Mouse (Mus musculus): ENCODE measurements around the gene Dcdc2c.
A peak's percentile ranks its signal among the peaks of the same experiment; 100 is the strongest.

Dcdc2c gene

DNA sequence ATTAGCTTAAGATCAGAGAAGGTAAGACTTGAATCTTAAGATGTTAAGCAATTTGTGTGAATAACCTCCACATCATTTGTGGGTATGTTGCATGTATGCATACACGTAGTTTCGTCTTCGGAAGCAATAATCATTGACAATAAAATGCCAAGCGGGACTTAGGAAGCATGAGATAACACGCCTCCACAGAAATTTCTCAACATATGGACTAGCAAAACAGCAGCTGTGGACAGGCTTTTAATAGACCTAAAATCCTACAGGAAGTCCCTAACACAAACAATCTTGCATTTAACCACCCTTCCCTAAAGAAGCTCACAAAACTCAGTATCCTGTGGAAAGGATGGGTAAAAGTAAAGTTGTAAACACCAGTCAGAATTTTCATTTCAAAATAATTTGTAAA lies 93.4 kb downstream of the Dcdc2c start:
- DNase-seq (ENCODE audit: low spot score in 2 of 2), result peak in 1 of 2 experiments; percentile 32

DNA sequence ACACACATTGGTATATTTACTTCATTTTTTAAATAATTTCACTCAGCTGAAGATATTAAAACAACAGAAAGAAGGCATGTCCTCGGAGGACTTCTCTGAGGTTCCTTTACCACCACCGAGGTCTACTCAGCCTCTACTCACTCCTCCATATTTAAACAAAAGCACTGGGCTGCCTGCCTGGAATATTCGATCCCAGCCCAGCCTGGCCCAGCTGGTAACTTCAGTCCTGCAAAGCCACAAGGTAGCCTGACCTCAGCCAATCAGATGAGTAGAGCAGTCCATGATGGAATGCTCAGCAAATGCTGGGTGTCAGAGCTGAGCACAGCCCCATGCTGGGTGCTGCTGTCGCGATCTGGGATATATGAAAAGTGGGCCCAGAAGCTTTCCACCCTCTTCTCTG lies 115.7 kb downstream of the Dcdc2c start:
- DNase-seq (ENCODE audit: low spot score in 2 of 2), result no peak

GRCm38 (mm10) chr12:28432729-28433067 lies 119.5 kb downstream of the Dcdc2c start:
- peak; percentile 22 to 30 for DNase-seq (ENCODE audit: low spot score in 2 of 2)

- peak; percentile 79 to 84 for DNase-seq (ENCODE audit: low spot score in 2 of 2)
Observed at GRCm38 (mm10) chr12:28431832-28432728, 120.1 kb downstream of the Dcdc2c start.

GRCm38 (mm10) chr12:28429856-28430255 lies 122.3 kb downstream of the Dcdc2c start:
- no peak for DNase-seq (ENCODE audit: low spot score in 2 of 2)

DNA sequence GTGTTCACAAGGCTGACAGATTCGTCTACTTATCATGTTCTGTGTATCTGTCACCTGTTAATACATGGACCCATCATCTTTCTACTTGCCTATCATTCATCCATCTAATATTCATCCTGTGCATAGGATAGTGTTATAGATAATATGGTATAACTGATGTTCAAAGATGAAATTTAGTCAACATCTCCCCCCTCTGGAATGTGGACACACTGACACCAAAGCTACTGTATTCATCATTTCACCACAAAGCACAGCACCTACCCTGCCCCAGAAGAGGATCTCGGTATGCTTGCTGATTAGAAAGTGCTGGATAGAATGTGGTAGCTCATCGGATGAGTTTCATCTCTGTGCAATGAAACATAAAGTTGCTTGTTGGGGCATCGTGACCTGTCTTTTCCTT lies 135.2 kb downstream of the Dcdc2c start:
- no peak for DNase-seq (ENCODE audit: low spot score in 2 of 2)

DNA sequence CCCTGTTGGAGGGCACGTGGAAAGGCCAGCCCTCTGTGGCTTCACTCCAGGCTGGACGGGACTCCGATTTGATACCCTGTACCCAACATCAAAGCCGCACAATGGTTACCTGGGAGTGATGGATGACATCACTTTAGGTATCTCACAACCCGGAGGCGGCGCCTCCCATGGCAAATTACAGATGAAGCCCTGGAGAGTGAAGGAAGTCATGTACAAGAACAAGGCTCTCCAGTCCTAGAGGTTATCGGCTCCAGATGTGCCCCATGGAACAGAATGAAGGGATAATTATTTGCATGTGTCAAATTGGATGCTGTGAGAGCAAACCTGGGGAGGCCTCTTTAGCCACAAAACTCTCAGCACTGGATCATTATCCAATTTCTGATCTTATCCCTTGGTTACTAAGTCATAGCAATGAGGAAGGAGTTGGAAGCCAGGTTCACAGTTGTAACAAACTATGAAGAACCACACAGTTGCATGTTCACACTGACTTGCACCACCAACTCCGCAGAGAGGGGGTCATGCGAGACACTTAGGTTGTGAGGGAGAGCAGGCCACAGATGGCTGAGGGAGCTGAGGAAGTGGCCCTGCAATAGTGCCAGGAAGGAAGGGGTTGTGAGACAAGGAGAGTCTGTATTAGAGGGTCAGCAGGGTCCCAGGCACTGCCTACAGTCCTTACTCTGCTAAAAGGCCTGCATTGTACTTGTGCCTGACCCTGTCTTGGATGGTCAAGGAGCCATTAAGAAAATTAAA lies 144.4 kb downstream of the Dcdc2c start:
- no peak for DNase-seq (ENCODE audit: low spot score in 2 of 2)

DNA sequence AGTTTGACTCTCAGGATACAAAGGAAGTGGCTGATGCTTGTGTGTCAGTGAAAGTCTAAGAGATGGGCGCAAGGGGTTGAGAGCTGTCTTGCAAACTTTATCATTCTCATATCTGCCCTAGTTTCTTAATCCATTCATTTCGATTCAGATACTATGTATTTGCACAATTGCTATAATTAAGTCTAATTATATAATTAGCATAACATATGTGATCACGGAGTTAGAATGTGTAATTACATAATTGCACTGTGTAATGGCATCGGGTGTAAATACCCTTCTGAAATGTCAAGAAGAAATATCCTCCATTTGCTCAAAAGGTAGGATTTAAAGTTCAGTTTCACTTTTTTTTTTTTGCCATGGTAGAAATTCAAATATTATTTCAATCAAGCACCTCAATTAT lies 149.9 kb downstream of the Dcdc2c start:
- no peak for DNase-seq (ENCODE audit: low spot score in 2 of 2)

GRCm38 (mm10) chr12:28401372-28401771 lies 150.8 kb downstream of the Dcdc2c start:
- DNase-seq (ENCODE audit: low spot score in 2 of 2), result no peak

- no peak for DNase-seq (ENCODE audit: low spot score in 2 of 2)
Observed at GRCm38 (mm10) chr12:28392129-28392528, 160.1 kb downstream of the Dcdc2c start.
